Mouse (Mus musculus) kidney, postnatal 0 days (tissue): ENCODE measurements around the gene Eef1akmt3. TPM values are rescaled to one million over a fixed set of nuclear protein-coding genes. Genes with fewer than 3 reads are reported as not detected.

Experiments
- ATAC-seq: fragments of 200-750 bp; cut with Nextera tagmentation; replicated peaks from 2 replicates; pipeline ENCODE4 v1.8.0; 2017; ENCODE audit warnings: low read depth, moderate number of reproducible peaks, moderate TSS enrichment, moderate library complexity; ENCODE audit not compliant: low FRiP score
- DNase-seq: peaks from one replicate; pipeline ENCODE4 v3.0.0-alpha.2; 2016; ENCODE audit warnings: low spot score
- H3K27ac ChIP-seq: fragments of 300-500 bp; sonication (generic); 2 replicates; pipeline ENCODE4 v1.5.1; 2014; ENCODE audit warnings: mild to moderate bottlenecking
- H3K27me3 ChIP-seq: fragments of 300-500 bp; sonication (generic); 2 replicates; pipeline ENCODE4 v1.6.1; 2014; ENCODE audit warnings: low read length, mixed read lengths; ENCODE audit not compliant: insufficient read depth
- H3K36me3 ChIP-seq: fragments of 300-500 bp; sonication (generic); 2 replicates; pipeline ENCODE4 v1.6.1; 2014; ENCODE audit warnings: low read length, mixed read lengths; ENCODE audit not compliant: insufficient read depth
- H3K4me1 ChIP-seq: fragments of 300-500 bp; sonication (generic); replicated peaks from 2 replicates; pipeline ENCODE4 v1.6.1; 2014; ENCODE audit warnings: antibody characterized with exemption, low read length, mixed read lengths; ENCODE audit not compliant: insufficient read depth
- H3K4me2 ChIP-seq: fragments of 300-500 bp; sonication (generic); 2 replicates; pipeline ENCODE4 v1.6.1; 2014; ENCODE audit warnings: mild to moderate bottlenecking, low read length, moderate library complexity, mixed read lengths
- H3K4me3 ChIP-seq: fragments of 300-500 bp; sonication (generic); replicated peaks from 2 replicates; pipeline ENCODE4 v1.5.1; 2014; ENCODE audit warnings: low read depth, low read length
- H3K9ac ChIP-seq: fragments of 300-500 bp; sonication (generic); 2 replicates; pipeline ENCODE4 v1.6.1; 2014; ENCODE audit warnings: low read depth, low read length
- H3K9me3 ChIP-seq: fragments of 300-500 bp; sonication (generic); replicated peaks from 2 replicates; pipeline ENCODE4 v1.6.1; 2016; ENCODE audit warnings: low read length, inconsistent platforms, mixed read lengths
- CTCF ChIP-seq: IDR thresholded peaks from 2 replicates; pipeline ENCODE4 v1.5.1; 2016; ENCODE audit warnings: antibody characterized with exemption, low read depth, mild to moderate bottlenecking, moderate library complexity
- WGBS: fragments of 180-500 bp; shearing (Covaris S2); extraction: QIAGEN DNeasy Blood & Tissue Kit; methylation state at CpG from one replicate; pipeline ENCODE4 v1.1.7; 2014; 5-methylcytosine and 5-hydroxymethylcytosine counted together
- polyA plus RNA-seq: library from polyadenylated mRNA; unstranded; fragments of >200 nt; fragmentation: Nextera tagmentation; extraction: Ambion mirVana; gene quantifications from 2 replicates; pipeline ENCODE4 v1.2.1, GENCODE M21; 2015

The Eef1akmt3 gene
- polyA plus RNA-seq, 1 experiment from 2014 or later, result 0.89 TPM

DNA sequence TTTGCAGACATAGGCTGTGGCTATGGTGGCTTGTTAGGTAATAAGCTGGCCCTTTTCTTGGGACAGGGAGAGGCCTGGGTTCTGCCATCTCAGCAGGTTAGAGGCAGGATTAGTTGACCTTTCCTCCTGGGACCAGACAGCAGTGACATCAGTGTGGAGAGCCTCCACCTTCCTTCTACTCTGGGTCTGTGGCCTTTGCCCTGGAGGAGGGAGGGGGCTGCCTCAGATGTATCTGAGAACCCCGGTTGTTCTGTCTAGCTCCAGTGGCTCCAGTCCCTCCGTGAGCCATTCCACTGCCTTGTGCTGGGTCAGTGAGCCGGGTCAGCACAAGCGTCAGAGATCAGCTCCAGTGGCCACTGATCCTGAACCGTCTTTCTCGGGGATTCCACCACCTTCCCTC lies 1.9 kb upstream of the Eef1akmt3 start:
- DNase-seq (peak; percentile 31), ATAC-seq (peak; percentile 83)
- H3K36me3 ChIP-seq, result 0 out of 2 replicates have a peak, but pooled peaks cover 4% of the 10 kb centered on the region
- no peak overlapping the region for H3K4me2 ChIP-seq
- no peak for TF ChIP-seq CTCF
- WGBS, result 56% methylated on average over 6 of the region's 6 CpGs
- H3K4me1 ChIP-seq, result peaks cover 9% of the 10 kb centered on the region
- H3K9me3 ChIP-seq, result no peaks in the 10 kb centered on the region
- H3K27ac ChIP-seq, result peak overlapping the region; percentile 77
- peaks cover 6% of the 10 kb centered on the region for H3K27me3 ChIP-seq
- H3K9ac ChIP-seq, result no peak overlapping the region
- H3K4me3 ChIP-seq, result no peak overlapping the region

DNA sequence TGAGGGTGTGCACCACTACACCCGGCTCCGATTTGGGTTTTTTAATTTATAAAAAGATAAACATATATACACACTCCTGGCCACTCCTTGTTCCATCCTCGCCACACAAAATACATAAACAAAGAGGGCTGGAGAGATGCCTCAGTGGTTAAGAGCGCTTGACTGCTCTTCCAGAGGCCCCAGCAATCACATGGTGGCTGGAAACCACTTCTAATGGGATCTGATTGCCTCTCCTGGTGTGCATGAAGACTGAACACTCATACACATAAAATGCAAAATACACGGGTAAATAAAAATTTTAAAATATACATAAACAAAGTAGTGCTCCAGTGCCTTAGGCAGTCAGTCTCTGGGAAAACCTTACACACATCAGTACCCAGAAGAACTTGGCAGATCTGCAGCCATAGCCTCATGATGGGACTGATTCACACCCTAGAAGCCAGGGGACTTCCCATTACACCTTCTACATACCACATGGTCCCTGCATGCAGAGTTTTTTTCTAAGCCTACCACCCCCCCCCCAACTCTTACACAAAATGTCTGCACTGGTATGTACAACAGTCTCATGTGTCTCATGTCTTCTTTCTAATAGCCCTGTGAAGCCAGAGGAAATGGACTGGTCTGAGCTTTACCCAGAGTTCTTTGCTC lies 1.3 kb upstream of the Eef1akmt3 start:
- Histone ChIP-seq H3K27me3 (0 out of 2 replicates have a peak, but pooled peaks cover under 1% of the 10 kb centered on the region), H3K4me1 (peaks cover 9% of the 10 kb centered on the region), H3K27ac (peak overlapping the region; percentile 77), H3K4me3 (peak overlapping the region; percentile 89), H3K9me3 (no peaks in the 10 kb centered on the region), H3K4me2 (peak overlapping the region; percentile 99), H3K9ac (peak overlapping the region; percentile 73), H3K36me3 (0 out of 2 replicates have a peak, but pooled peaks cover 4% of the 10 kb centered on the region)
- DNase-seq (no peak), ATAC-seq (no peak)
- WGBS, result 12% methylated on average over 5 of the region's 5 CpGs
- no peak for TF ChIP-seq CTCF

DNA sequence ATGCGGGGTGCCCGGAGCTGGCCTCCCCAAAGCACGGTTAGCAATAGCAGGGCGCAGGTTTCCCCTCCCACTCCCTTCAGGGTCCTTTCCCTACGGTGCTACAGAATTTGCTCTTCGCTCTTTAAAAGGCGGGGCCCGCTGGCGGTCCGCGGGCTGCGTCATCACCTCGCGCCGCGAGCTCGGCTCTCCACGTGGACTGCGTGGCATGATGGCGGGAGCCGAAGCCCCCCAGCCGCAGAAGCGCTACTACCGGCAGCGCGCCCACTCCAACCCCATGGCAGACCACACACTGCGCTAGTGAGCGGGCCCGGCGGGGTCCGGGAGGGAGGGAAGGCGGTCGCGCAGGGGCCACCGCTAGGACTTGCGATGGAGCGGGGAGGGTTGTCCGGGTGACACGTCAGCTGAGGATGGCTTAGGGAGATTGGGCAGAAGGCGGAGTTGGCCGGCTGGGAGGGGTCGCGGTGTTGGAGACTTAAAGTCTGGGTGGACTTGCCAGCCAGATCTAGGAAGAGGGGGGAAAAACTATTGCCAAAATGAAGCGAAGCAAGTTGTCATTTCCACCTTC lies 543 bp upstream of the Eef1akmt3 start:
- WGBS, result under 1% methylated on average over 44 of the region's 44 CpGs
- no peak for TF ChIP-seq CTCF
- Histone ChIP-seq H3K36me3 (0 out of 2 replicates have a peak, but pooled peaks cover 4% of the 10 kb centered on the region), H3K9ac (peak overlapping the region; percentile 73), H3K4me1 (peaks cover 9% of the 10 kb centered on the region), H3K4me3 (peak overlapping the region; percentile 89), H3K9me3 (no peaks in the 10 kb centered on the region), H3K27me3 (no peaks in the 10 kb centered on the region), H3K4me2 (peak overlapping the region; percentile 99), H3K27ac (peak overlapping the region; percentile 77)
- DNase-seq, result peak; percentile 91
- peak; percentile 64 for ATAC-seq

DNA sequence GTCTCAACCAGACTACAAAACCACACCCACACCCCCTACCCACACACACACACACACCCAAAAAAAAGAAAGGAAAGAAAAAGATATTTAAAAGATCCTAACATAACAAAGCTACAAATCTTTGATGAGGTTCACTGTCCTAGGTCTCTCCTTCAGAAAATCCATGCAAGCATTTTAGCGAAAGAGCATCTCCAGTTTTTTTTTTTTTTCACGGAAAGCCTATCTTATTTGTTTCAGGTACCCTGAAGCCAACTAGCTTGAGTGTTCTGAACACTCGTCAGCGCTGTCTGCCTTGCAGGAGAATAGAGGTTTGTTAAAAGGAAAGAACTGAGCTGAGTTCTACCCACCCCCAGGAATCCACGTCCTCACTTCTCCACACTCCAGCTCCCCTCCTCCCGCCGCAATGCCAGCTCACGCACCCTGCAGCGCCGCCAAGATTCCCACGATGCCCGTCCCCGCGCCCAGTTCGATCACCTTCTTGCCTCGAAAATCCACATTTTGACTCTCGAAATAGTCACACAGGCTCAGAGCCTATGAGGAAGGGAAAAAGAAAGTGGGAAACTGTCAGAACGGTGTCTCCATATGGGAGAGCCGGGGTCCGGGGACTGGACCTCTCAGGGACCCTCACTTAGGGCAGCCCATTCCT lies 621 bp downstream of the Eef1akmt3 start:
- Histone ChIP-seq H3K36me3 (0 out of 2 replicates have a peak, but pooled peaks cover 4% of the 10 kb centered on the region), H3K27ac (peak overlapping the region; percentile 77), H3K4me1 (peaks cover 9% of the 10 kb centered on the region), H3K9ac (peak overlapping the region; percentile 73), H3K9me3 (no peaks in the 10 kb centered on the region), H3K4me3 (peak overlapping the region; percentile 89), H3K4me2 (peak overlapping the region; percentile 99), H3K27me3 (no peaks in the 10 kb centered on the region)
- ATAC-seq (no peak), DNase-seq (no peak)
- WGBS, result 1% methylated on average over 20 of the region's 20 CpGs
- TF ChIP-seq CTCF, result no peak

DNA sequence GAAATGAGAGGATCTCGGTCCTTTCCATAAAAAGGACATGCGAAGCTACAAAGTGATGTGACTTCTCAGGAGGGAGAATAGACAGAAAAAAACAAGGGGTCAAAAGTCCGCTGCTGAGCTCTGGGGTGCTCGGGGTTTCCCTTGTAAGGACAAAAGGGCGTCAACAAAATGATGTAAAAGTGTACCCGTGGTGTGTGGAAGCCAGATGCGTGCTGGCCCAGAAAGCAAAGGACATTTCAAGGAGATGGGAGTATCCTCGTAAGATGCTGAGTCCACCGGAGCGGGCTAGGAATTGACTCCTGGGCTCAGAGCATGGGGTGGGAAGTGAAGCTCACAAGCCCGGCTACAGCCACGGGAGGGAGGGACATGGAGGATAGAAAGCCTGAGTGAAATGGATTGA lies 3.7 kb downstream of the Eef1akmt3 start:
- no peak for TF ChIP-seq CTCF
- no peak for DNase-seq
- Histone ChIP-seq H3K9ac (no peak overlapping the region), H3K27me3 (no peaks in the 10 kb centered on the region), H3K36me3 (no peaks in the 10 kb centered on the region), H3K4me1 (peaks cover 3% of the 10 kb centered on the region), H3K27ac (no peak overlapping the region), H3K9me3 (no peaks in the 10 kb centered on the region), H3K4me3 (no peak overlapping the region), H3K4me2 (no peak overlapping the region)
- WGBS, result 74% methylated on average over 12 of the region's 12 CpGs
- ATAC-seq, result no peak

DNA sequence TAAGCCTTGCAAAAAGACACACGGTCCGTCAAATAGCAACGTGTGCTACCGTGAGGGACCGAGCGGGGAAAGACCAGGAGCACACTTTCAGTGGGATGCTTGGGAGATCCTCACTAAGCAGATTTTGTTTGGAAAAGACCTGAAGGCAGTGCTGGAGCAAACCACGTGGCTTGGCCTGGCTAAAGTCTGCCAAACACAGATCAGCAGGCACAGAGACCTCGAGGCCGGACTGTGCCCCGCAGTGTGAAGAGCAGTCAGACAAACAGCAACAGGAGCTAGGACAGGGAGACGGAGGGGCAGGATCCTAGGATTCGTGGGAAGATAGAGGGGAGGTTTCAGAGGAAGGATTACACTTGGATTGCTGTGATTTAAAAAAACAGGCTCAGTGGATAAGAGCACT lies 5.0 kb downstream of the Eef1akmt3 start:
- H3K4me2 ChIP-seq, result no peak overlapping the region
- H3K27me3 ChIP-seq, result no peaks in the 10 kb centered on the region
- H3K4me1 ChIP-seq, result no peaks in the 10 kb centered on the region; the same call in 1 of the 2 replicates
- no peak overlapping the region for H3K27ac ChIP-seq
- H3K9me3 ChIP-seq, result no peaks in the 10 kb centered on the region
- WGBS, result 72% methylated on average over 12 of the region's 12 CpGs
- TF ChIP-seq CTCF, result no peak
- no peak overlapping the region for H3K4me3 ChIP-seq
- DNase-seq (no peak), ATAC-seq (peak; percentile 60)
- no peaks in the 10 kb centered on the region for H3K36me3 ChIP-seq
- no peak overlapping the region for H3K9ac ChIP-seq
